Mouse (Mus musculus): ENCODE measurements at regions not wholly inside any gene's neighbourhood (a gene's known extent, or its start where the extent isn't known, plus 50 kb on each side); places are given as distances from the start of the nearest gene placed in this dataset.

GRCm38 (mm10) chr8:89744267-89745028, 603.7 kb downstream of the Tox3 start:
- no peak for DNase-seq

GRCm38 (mm10) chr8:89738657-89739056, 609.5 kb downstream of the Tox3 start:
- no peak for DNase-seq

- DNase-seq: no peak
These were observed 610.5 kb downstream of the Tox3 start for GRCm38 (mm10) chr8:89737636-89738035.

GRCm38 (mm10) chr8:89727252-89727651, 620.9 kb downstream of the Tox3 start:
- DNase-seq: no peak

GRCm38 (mm10) chr8:89721684-89722305, 626.3 kb downstream of the Tox3 start:
- DNase-seq: no peak

- no peak for DNase-seq
These were observed 634.3 kb downstream of the Tox3 start for GRCm38 (mm10) chr8:89713880-89714279.

GRCm38 (mm10) chr8:89707341-89707928, 640.7 kb downstream of the Tox3 start:
- DNase-seq: no peak

- no peak for DNase-seq
These were observed 641.7 kb upstream of the Sall1 start for GRCm38 (mm10) chr8:89685696-89686095.

- DNase-seq: no peak
These were observed 637.0 kb upstream of the Sall1 start for GRCm38 (mm10) chr8:89680937-89681336.

- DNase-seq: no peak
These were observed 636.4 kb upstream of the Sall1 start for GRCm38 (mm10) chr8:89680341-89680740.

- DNase-seq: no peak
These were observed 635.6 kb upstream of the Sall1 start for GRCm38 (mm10) chr8:89679551-89679950.

GRCm38 (mm10) chr8:89677266-89677665, 633.3 kb upstream of the Sall1 start:
- DNase-seq: no peak

GRCm38 (mm10) chr8:89673911-89674310, 629.9 kb upstream of the Sall1 start:
- DNase-seq: no peak

- no peak for DNase-seq
These were observed 628.7 kb upstream of the Sall1 start for GRCm38 (mm10) chr8:89672631-89673030.

- no peak for DNase-seq
These were observed 621.1 kb upstream of the Sall1 start for GRCm38 (mm10) chr8:89664911-89665689.

GRCm38 (mm10) chr8:89663859-89664258, 619.9 kb upstream of the Sall1 start:
- peak; percentile 8 for DNase-seq

GRCm38 (mm10) chr8:89658998-89659944, 615.3 kb upstream of the Sall1 start:
- DNase-seq: no peak

- DNase-seq: no peak
These were observed 611.4 kb upstream of the Sall1 start for GRCm38 (mm10) chr8:89655369-89655768.

GRCm38 (mm10) chr8:89649207-89649890, 605.4 kb upstream of the Sall1 start:
- DNase-seq: no peak

GRCm38 (mm10) chr8:89646946-89647345, 603.0 kb upstream of the Sall1 start:
- no peak for DNase-seq

GRCm38 (mm10) chr8:89641339-89641738, 597.4 kb upstream of the Sall1 start:
- no peak for DNase-seq

- no peak for DNase-seq
These were observed 590.9 kb upstream of the Sall1 start for GRCm38 (mm10) chr8:89634864-89635263.

All from kidney, adult 11 months (tissue).